Mouse (Mus musculus) testis, adult 2 months (tissue): Measurements from ENCODE around the gene Nsmce1. TPM values are rescaled to one million over a fixed set of nuclear protein-coding genes. Genes with fewer than 3 reads are reported as not detected.

Experiments used
- H3K27ac ChIP-seq: fragments of 200-500 bp; 2 replicates; pipeline ENCODE4 v1.5.1; 2012; ENCODE audit warnings: low read depth, low read length; ENCODE audit not compliant: control insufficient read depth, insufficient read depth
- H3K27me3 ChIP-seq: fragments of 200-500 bp; 2 replicates; pipeline ENCODE4 v1.6.1; 2012; ENCODE audit warnings: mild to moderate bottlenecking, low read length, moderate library complexity; ENCODE audit not compliant: control insufficient read depth, insufficient read depth
- H3K36me3 ChIP-seq: fragments of 200-500 bp; 2 replicates; pipeline ENCODE4 v1.6.1; 2012; ENCODE audit warnings: mild to moderate bottlenecking, low read length; ENCODE audit not compliant: control insufficient read depth, insufficient read depth
- H3K4me1 ChIP-seq: fragments of 200-500 bp; 2 replicates; pipeline ENCODE4 v1.6.1; 2012; ENCODE audit warnings: low read length; ENCODE audit not compliant: control insufficient read depth, insufficient read depth
- H3K4me3 ChIP-seq: fragments of 200-500 bp; 2 replicates; pipeline ENCODE4 v1.5.1; 2012; ENCODE audit warnings: low read depth, mild to moderate bottlenecking, low read length, moderate library complexity, mixed read lengths; ENCODE audit not compliant: control insufficient read depth
- CTCF ChIP-seq: fragments of 200-500 bp; IDR thresholded peaks from 2 replicates; pipeline ENCODE4 v1.5.1; 2012; ENCODE audit warnings: low read depth, mild to moderate bottlenecking, inconsistent platforms, low read length, moderate library complexity; ENCODE audit not compliant: control insufficient read depth, insufficient read depth, insufficient replicate concordance
- POLR2A ChIP-seq: fragments of 200-500 bp; IDR thresholded peaks from 2 replicates; pipeline ENCODE4 v1.6.1; 2012; ENCODE audit warnings: low read depth, mild to moderate bottlenecking, inconsistent platforms, low read length, moderate library complexity; ENCODE audit not compliant: control insufficient read depth
- polyA plus RNA-seq: library from polyadenylated mRNA; depleted of rRNA; stranded (reverse); fragments of >200 nt; gene quantifications from 2 replicates; pipeline ENCODE4 v1.2.3, GENCODE M21; 2012

Nsmce1 gene
- polyA plus RNA-seq, 1 experiment, result 181 TPM

DNA sequence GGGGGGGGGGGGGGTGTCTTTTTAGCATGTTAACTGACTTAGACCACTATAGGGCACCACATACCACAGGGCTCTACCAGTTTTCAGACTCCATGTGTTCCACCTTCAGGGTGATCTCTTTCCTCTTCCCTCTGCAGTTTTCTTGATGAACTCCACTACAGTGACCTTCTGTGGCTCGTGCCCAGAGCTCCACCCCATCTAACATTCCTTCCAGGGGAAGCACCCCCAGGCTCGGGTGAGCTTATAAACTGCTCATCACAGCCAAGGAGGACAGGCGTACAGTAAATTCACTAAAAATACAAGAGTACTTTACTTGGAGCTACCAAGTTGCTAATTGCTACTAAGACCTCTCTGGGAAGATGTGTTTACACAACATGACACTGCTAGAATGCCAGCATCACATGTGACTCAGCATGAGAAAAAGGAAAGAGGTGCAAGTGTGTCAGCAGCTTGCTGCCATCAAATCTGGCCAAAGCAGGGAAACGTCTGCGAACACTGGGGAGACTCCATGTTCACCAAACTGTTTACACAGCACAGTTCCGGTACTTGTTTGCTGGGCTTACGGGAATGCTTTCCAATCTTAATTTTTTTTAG lies 12.9 kb downstream of the Nsmce1 start:
- Histone ChIP-seq H3K36me3 (no peaks in the 10 kb centered on the region; the same call in 1 of the 2 replicates), H3K4me1 (peaks cover 2% of the 10 kb centered on the region; the same call in 1 of the 2 replicates), H3K27me3 (no peaks in the 10 kb centered on the region), H3K4me3 (no peak overlapping the region), H3K27ac (no peak overlapping the region)
- TF ChIP-seq CTCF, result no peak
- no peak for TF ChIP-seq POLR2A

GRCm38 (mm10) chr7:125475601-125476251 lies 15.7 kb downstream of the Nsmce1 start:
- no peak overlapping the region for H3K4me3 ChIP-seq
- no peak for TF ChIP-seq CTCF
- no peaks in the 10 kb centered on the region for H3K27me3 ChIP-seq
- no peaks in the 10 kb centered on the region; the same call in 1 of the 2 replicates for H3K36me3 ChIP-seq
- H3K4me1 ChIP-seq, result no peaks in the 10 kb centered on the region; the same call in 1 of the 2 replicates
- no peak overlapping the region for H3K27ac ChIP-seq

DNA sequence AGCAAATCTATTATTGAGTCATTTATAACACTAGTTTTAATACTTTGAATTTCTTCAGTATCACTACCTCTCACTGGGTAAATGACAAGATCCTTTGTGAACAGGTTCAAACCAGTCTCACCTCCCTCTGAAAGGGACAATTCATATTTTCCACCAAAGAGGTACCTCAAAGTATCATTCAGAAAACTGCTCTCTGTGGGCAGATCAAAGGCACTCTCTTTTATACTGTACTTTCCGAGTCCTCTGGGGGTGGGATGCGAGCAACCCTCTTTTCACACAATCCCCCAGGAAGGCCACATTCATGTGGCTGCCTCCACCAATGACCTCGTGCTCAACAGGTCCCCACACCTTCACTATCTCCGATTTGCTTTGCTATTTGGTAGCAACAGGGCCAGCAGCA lies 16.9 kb downstream of the Nsmce1 start:
- no peak overlapping the region for H3K27ac ChIP-seq
- H3K36me3 ChIP-seq, result no peaks in the 10 kb centered on the region; the same call in 1 of the 2 replicates
- H3K27me3 ChIP-seq, result no peaks in the 10 kb centered on the region
- TF ChIP-seq CTCF, result no peak
- no peak for TF ChIP-seq POLR2A
- no peaks in the 10 kb centered on the region; the same call in 1 of the 2 replicates for H3K4me1 ChIP-seq
- H3K4me3 ChIP-seq, result no peak overlapping the region

DNA sequence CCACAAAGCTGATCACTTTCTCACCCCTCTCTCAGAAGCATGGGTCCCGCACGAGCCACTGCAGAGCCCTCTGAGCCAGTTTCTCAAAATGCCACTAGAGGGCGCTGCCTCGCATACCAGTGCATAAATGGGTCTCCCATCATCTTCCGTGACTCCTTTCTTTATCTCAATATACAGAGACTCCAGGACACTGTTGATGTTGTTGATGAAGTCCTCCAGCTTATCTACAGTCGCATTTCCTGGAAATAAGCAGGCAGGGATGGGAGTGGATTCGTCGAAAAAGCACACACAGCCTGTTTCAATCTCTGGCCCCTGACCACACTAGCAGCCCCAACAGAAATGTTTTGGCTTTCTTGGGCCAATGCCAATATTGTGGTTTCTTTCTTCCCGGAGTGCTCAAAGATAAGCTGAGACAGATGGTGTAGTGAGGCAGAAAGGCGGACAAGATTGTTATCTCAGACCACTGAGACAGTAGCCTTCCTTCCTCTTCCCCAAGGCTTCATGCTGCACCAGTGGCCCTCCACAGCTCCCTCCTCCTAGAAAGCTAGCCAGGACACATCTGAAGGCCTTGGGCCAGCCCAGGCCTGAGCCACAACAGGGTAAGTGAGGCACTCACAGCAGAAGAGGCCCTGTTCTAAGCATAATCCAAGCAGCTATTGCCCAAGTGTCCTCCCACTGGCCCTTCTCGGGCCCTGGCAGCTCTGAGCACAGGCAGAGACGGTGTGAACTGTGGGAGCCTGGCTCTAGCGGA lies 19.2 kb downstream of the Nsmce1 start:
- Histone ChIP-seq H3K27me3 (no peaks in the 10 kb centered on the region), H3K27ac (no peak overlapping the region), H3K4me3 (no peak overlapping the region), H3K4me1 (no peaks in the 10 kb centered on the region; the same call in 1 of the 2 replicates), H3K36me3 (no peaks in the 10 kb centered on the region; the same call in 1 of the 2 replicates)
- TF ChIP-seq CTCF (peak; percentile 76; the same call in 1 of the 2 replicates), POLR2A (no peak)

GRCm38 (mm10) chr7:125470901-125471300 lies 20.5 kb downstream of the Nsmce1 start:
- no peak overlapping the region for H3K4me3 ChIP-seq
- no peaks in the 10 kb centered on the region; the same call in 1 of the 2 replicates for H3K4me1 ChIP-seq
- no peaks in the 10 kb centered on the region for H3K27me3 ChIP-seq
- no peak for TF ChIP-seq POLR2A
- no peak for TF ChIP-seq CTCF
- no peaks in the 10 kb centered on the region; the same call in none of the 2 replicates for H3K36me3 ChIP-seq
- H3K27ac ChIP-seq, result no peak overlapping the region

GRCm38 (mm10) chr7:125469937-125470336 lies 21.5 kb downstream of the Nsmce1 start:
- H3K27ac ChIP-seq, result no peak overlapping the region
- peak; percentile 78; the same call in 1 of the 2 replicates for TF ChIP-seq CTCF
- no peak for TF ChIP-seq POLR2A
- H3K36me3 ChIP-seq, result no peaks in the 10 kb centered on the region; the same call in none of the 2 replicates
- no peaks in the 10 kb centered on the region for H3K27me3 ChIP-seq
- H3K4me3 ChIP-seq, result no peak overlapping the region
- H3K4me1 ChIP-seq, result no peaks in the 10 kb centered on the region; the same call in 1 of the 2 replicates

DNA sequence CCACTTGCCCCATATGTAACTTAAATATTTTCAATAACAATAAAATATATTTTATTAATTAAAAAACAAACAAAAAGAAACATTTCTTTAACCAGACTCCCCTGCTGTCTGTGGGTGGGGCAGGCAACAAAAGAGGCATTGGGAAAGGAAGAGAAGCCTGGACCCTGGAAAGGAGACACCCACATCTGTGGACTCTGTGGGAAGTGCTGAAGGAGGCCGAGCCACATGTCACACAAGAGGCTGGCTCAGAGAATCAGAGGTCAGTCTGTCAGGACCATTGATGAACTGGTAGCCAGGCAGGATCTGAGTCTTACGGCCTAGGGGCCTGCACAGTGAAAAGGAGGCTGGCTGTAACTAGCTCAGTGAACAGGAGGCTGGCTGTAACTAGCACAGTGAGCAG lies 29.2 kb downstream of the Nsmce1 start:
- Histone ChIP-seq H3K4me3 (no peak overlapping the region), H3K36me3 (no peaks in the 10 kb centered on the region; the same call in 1 of the 2 replicates), H3K4me1 (no peaks in the 10 kb centered on the region), H3K27ac (no peak overlapping the region), H3K27me3 (no peaks in the 10 kb centered on the region)
- TF ChIP-seq POLR2A (no peak), CTCF (no peak)
